Mouse (Mus musculus): ENCODE data around the gene Rft1. TPM values are rescaled to one million over a fixed set of nuclear protein-coding genes. Genes with fewer than 3 reads are reported as not detected.

Rft1 gene
- 11.2 TPM for total RNA-seq (2023)

GRCm38 (mm10) chr14:30653943-30654659 lies at the start of gene Rft1:
TSS of gene Rft1 (plus strand) at chr14:30654360.

DNA sequence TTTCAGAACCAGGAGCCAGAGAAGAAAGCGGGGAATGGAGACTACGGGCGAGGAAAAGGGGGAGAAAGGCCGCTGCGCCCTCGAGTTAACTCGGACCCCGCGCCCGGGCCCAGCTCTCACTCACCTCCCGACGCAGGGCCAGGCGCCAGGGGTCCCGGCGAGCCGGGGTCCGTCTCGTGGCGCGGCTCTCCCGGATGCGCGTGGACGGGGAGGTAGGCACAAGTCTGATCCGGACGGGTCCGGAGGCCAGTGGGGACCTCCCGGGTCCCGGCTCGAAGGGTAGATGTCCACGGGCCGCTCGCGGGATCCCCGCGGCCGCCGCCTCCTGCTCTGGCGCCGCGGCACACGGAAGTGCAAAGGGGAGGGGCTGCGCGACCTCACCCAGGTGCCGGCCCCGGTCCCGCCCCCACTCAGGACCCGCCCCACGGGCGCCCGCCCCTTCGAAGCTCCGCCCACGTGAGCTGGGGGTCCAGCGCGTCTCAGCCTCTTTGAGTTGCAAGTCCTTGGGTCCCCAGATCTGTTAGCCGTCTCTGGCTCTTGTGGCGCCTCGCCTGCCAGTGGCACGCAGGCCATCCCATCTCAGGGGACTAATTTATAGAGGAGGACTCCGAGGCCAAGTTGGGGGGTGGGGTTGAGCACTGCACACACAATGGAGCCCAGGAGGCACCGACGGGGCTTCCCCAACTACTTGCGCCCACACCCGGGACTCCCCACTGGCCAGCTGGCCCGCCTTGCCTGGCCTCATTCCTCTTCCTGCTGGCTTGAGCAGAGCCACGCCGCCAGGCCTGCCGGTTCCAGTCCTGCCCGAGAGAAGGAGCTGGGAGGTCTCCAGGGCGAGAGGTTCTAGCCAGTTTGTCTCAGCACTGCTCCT lies 28.1 kb upstream of the Rft1 start, which contains the start of gene Prkcd:
TSS of gene Prkcd (minus strand) at position 355 of the 871 bp plus-strand sequence.

DNA sequence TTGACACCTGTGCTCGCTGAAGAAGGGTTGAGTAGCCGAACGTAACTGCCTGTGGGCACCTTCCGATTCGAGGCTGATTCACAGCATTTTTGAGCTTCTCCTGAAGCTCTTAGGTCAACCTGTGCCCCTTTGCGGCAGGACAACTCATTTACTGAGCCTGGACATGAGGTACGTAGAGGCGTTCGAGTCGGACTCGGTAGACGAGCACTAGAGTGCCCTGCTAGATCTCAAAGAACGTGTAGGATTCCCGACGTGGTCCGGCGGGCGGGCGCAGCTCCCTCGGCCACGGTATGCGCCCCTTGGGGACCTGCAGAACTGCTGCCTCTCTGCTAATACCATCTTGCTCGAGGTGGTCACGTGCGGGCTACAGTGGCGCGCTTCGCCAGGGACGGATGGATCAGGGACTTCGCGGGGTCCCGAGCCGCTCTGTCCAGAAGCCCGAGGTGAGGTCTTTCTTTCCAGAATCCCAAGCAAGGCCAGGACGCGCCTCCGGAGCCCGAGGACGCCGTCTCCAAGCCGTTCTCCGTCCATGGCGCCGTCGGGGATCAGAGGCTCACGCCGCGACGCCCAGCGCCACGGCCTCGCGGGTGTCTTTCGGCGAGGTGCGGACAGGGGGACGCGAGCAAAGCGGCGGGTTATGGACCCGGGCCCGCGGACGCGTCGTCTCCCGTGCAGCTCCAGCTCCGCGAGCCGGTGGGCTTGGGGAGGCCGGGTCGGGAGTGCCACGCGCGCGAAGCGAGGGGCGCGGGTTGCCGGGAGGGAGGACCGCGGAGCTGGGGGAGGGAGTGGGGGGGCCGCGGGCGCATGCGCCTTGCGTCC lies 60.8 kb downstream of the Rft1 start, which contains the start of gene Sfmbt1:
TSS of gene Sfmbt1 (plus strand) at position 51 of the 819 bp plus-strand sequence.

Other genes with a start within 250 kb of the Rft1 start
- 63.3 TPM for gene Dcp1a, start 174.8 kb upstream of the Rft1 start, total RNA-seq (2023)
- 1.2 TPM for gene Cacna1d, start 162.9 kb upstream of the Rft1 start, total RNA-seq (2023)
- 160 TPM for gene Tkt, start 106.0 kb upstream of the Rft1 start, total RNA-seq (2023)
- 120 TPM for gene Prkcd, start 28.1 kb upstream of the Rft1 start, total RNA-seq (2023)
- gene Sfmbt1, start 60.5 kb downstream of the Rft1 start, total RNA-seq (2023): 10.4 TPM
- 13.9 TPM for gene Tmem110, start 171.2 kb downstream of the Rft1 start, total RNA-seq (2023)
- 2.1 TPM for gene Mustn1, start 224.8 kb downstream of the Rft1 start, total RNA-seq (2023)
- not detected for gene Itih4, start 232.1 kb downstream of the Rft1 start, total RNA-seq (2023)

Data from CD4-positive naive resting alpha-beta T cell, adult 57 days (primary cell).